In the genomic region with DNA sequence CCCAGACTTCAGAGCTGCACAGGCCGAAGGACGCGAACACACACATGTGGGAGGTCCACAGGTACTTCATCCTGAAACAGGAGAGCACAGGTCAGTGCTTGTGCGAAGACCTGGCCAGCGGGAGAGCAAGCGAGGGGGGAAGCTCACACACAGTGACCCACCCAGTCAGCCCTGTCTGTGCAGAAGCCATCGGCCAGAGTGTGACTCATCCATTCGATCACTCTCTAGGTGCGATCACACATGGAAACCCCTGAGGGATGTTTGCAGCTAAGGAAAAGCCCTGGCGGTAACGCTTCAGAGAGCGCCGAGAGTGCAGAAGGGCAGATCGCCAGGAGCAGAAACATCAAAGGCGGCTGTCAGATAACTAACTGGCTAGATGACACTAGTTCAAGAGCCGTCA, we compare ENCODE assay signal across 21 mouse cellular contexts.
"Had no signal": no experiment of that assay in that cellular context is flagged by ENCODE, and none has a peak within 500 bp of the region (broad histone marks: within the 10 kb centered on the region; RNA-seq: fewer than 3 reads in every experiment).

No protein-coding gene starts in this region.

- H3K4me2 ChIP-seq: intestine, embryonic 15.5 days; limb, embryonic 13.5 days; liver, embryonic 12.5 days; liver, embryonic 15.5 days; lung, embryonic 15.5 days; midbrain, embryonic 13.5 days; neural tube, embryonic 13.5 days had no signal

- H3K9ac ChIP-seq: intestine, embryonic 15.5 days; limb, embryonic 13.5 days; liver, embryonic 12.5 days; liver, embryonic 15.5 days; lung, embryonic 15.5 days; midbrain, embryonic 13.5 days; neural tube, embryonic 13.5 days had no signal

- H3K4me3 ChIP-seq: intestine, embryonic 15.5 days; left cerebral cortex, adult 2 months; limb, embryonic 13.5 days; liver, embryonic 12.5 days; liver, embryonic 15.5 days; lung, embryonic 15.5 days; megakaryocyte, embryonic 14.5 days; midbrain, embryonic 10.5 days; midbrain, embryonic 13.5 days; myocyte; neural tube, embryonic 13.5 days had no signal

- H3K27ac ChIP-seq: intestine, embryonic 15.5 days; left cerebral cortex, adult 2 months; limb, embryonic 13.5 days; liver, embryonic 12.5 days; liver, embryonic 15.5 days; lung, embryonic 15.5 days; midbrain, embryonic 10.5 days; midbrain, embryonic 13.5 days; neural tube, embryonic 13.5 days had no signal

- H3K27me3 ChIP-seq: intestine, embryonic 15.5 days; limb, embryonic 13.5 days; liver, embryonic 12.5 days; liver, embryonic 15.5 days; lung, embryonic 15.5 days; megakaryocyte, embryonic 14.5 days; midbrain, embryonic 13.5 days; neural tube, embryonic 13.5 days had no signal

- H3K9me3 ChIP-seq: intestine, embryonic 15.5 days; limb, embryonic 13.5 days; liver, embryonic 12.5 days; liver, embryonic 15.5 days; lung, embryonic 15.5 days; megakaryocyte, embryonic 14.5 days; midbrain, embryonic 10.5 days; midbrain, embryonic 13.5 days; neural tube, embryonic 13.5 days had no signal

- ATAC-seq: intestine, embryonic 15.5 days; liver, embryonic 12.5 days; midbrain, embryonic 13.5 days; midbrain, embryonic 16.5 days had no signal

- H3K4me1 ChIP-seq: intestine, embryonic 15.5 days; limb, embryonic 13.5 days; liver, embryonic 12.5 days; liver, embryonic 15.5 days; lung, embryonic 15.5 days; midbrain, embryonic 10.5 days; midbrain, embryonic 13.5 days; neural tube, embryonic 13.5 days had no signal

- DNase-seq: layer of hippocampus, postnatal 36 days; left cerebral cortex, postnatal 4 days; liver; lung, adult 18-20 months; lung, postnatal 10 days; lung, postnatal 36 days; thymus, adult 18-20 months; thymus, postnatal 14 days; thymus, postnatal 4 days had no signal
